Mouse (Mus musculus): Measurements from ENCODE around the gene Baiap2l1.
"Not testable (repeated sequence)": the region's sequence is repeated elsewhere in the genome, so short reads cannot be mapped to it uniquely, and the experiment has no call there.

Gene Baiap2l1

GRCm38 (mm10) chr5:144357881-144358591 is at the start of gene Baiap2l1:
Gene Baiap2l1, minus strand, starts transcription at chr5:144358112.
- ChIA-PET CTCF (interaction anchor here in 2 of 4 experiments (0.5 to 1.9 kb wide), 12 partner anchors 13 to 517 kb away, joined by 3 to 7 read pairs (median 4); partner anchors contain the start of gene Trrap (in 1 of the 2)), POLR2A (interaction anchor here in 3 of 4 experiments (0.6 to 5.1 kb wide), 48 partner anchors 8 to 736 kb away, joined by 3 to 25 read pairs (median 4); partner anchors contain the start of genes Nptx2 (in 3 of the 3), Trrap (in 2 of the 3), Cyth3 (in 1 of the 3) and Smurf1 (in 1 of the 3))

GRCm38 (mm10) chr5:144406256-144406655 is 48.3 kb upstream of the Baiap2l1 start:
- ChIA-PET POLR2A (interaction anchor here in 3 of 4 experiments (0.6 to 1.2 kb wide), 7 partner anchors 10 to 384 kb away, joined by 3 to 5 read pairs (median 3); no protein-coding TSS in a partner anchor), CTCF (interaction anchor here in 2 of 4 experiments (0.7 to 1.1 kb wide), 4 partner anchors 99 to 288 kb away, joined by 3 to 4 read pairs (median 3); no protein-coding TSS in a partner anchor)

- CTCF ChIA-PET, result no interaction called here
Measured at GRCm38 (mm10) chr5:144400821-144401220, 42.9 kb upstream of the Baiap2l1 start.

GRCm38 (mm10) chr5:144397566-144397965 is 39.7 kb upstream of the Baiap2l1 start:
- ChIA-PET POLR2A (interaction anchor here in 2 of 4 experiments (0.7 to 1.6 kb wide), 7 partner anchors 61 to 357 kb away, joined by 3 to 7 read pairs (median 4); partner anchors contain the start of gene Nptx2 (in 2 of the 2)), CTCF (interaction anchor here in 3 of 4 experiments (0.6 to 0.9 kb wide), 6 partner anchors 16 to 514 kb away, joined by 3 to 8 read pairs (median 4); no protein-coding TSS in a partner anchor)

More at GRCm38 (mm10) chr5:144400821-144401220, 42.9 kb upstream of the Baiap2l1 start:
- POLR2A ChIA-PET, result no interaction called here

- CTCF ChIA-PET, result interaction anchor here in 3 of 4 experiments (0.5 to 0.7 kb wide), 4 partner anchors 24 to 187 kb away, joined by 3 to 10 read pairs (median 3); no protein-coding TSS in a partner anchor
- POLR2A ChIA-PET, result interaction anchor here in 1 of 4 experiments (0.6 to 1.2 kb wide), 3 partner anchors 16 to 403 kb away, joined by 3 to 7 read pairs (median 4); no protein-coding TSS in a partner anchor
Measured at GRCm38 (mm10) chr5:144394142-144394541, 36.2 kb upstream of the Baiap2l1 start.

GRCm38 (mm10) chr5:144387851-144388250 is 29.9 kb upstream of the Baiap2l1 start:
- ChIA-PET CTCF (interaction anchor here in 3 of 4 experiments (0.6 to 1.4 kb wide), 4 partner anchors 30 to 347 kb away, joined by 3 to 5 read pairs (median 4); partner anchors contain the start of gene Baiap2l1 (in 1 of the 3)), POLR2A (interaction anchor here in 2 of 4 experiments (0.6 to 1.4 kb wide), 5 partner anchors 18 to 340 kb away, joined by 3 to 5 read pairs (median 4); partner anchors contain the start of gene Nptx2 (in 1 of the 2))

- CTCF ChIA-PET, result interaction anchor here in 2 of 4 experiments (1.2 to 2.5 kb wide), 4 partner anchors 80 to 350 kb away, joined by 4 to 8 read pairs (median 6); no protein-coding TSS in a partner anchor
- POLR2A ChIA-PET, result interaction anchor here in 1 of 4 experiments (0.6 to 0.7 kb wide), 2 partner anchors 25 to 1173 kb away, joined by 3 to 5 read pairs; no protein-coding TSS in a partner anchor
Measured at GRCm38 (mm10) chr5:144383936-144384335, 26.0 kb upstream of the Baiap2l1 start.

GRCm38 (mm10) chr5:144381782-144382181 is 23.9 kb upstream of the Baiap2l1 start:
- ChIA-PET POLR2A (interaction anchor here in 2 of 4 experiments (0.7 to 1.5 kb wide), 8 partner anchors 11 to 121 kb away, joined by 3 to 8 read pairs (median 3); no protein-coding TSS in a partner anchor), CTCF (interaction anchor here (0.5 to 2.1 kb wide), 24 partner anchors 11 to 1128 kb away, joined by 3 to 8 read pairs (median 4); partner anchors contain the start of gene Baiap2l1 (in 1 of the 4))

GRCm38 (mm10) chr5:144380689-144381088 is 22.8 kb upstream of the Baiap2l1 start:
- CTCF ChIA-PET, result interaction anchor here (0.6 to 2.0 kb wide), 11 partner anchors 10 to 1304 kb away, joined by 3 to 7 read pairs (median 4); partner anchors contain the start of gene Baiap2l1 (in 1 of the 4)
- POLR2A ChIA-PET, result interaction anchor here in 2 of 4 experiments (0.6 to 1.5 kb wide), 4 partner anchors 10 to 133 kb away, joined by 3 read pairs; no protein-coding TSS in a partner anchor

GRCm38 (mm10) chr5:144379431-144379830 is 21.5 kb upstream of the Baiap2l1 start:
- POLR2A ChIA-PET, result interaction anchor here in 1 of 4 experiments (1.1 kb wide), 1 partner anchor 119 kb away, joined by 3 read pairs; no protein-coding TSS in a partner anchor
- CTCF ChIA-PET, result interaction anchor here in 1 of 4 experiments (1.0 kb wide), 1 partner anchor 346 kb away, joined by 3 read pairs; no protein-coding TSS in a partner anchor

- ChIA-PET POLR2A (no interaction called here), CTCF (no interaction called here)
Measured at GRCm38 (mm10) chr5:144372885-144373284, 15.0 kb upstream of the Baiap2l1 start.

- ChIA-PET CTCF (interaction anchor here in 1 of 4 experiments (1.5 kb wide), 1 partner anchor 353 kb away, joined by 3 read pairs; no protein-coding TSS in a partner anchor), POLR2A (interaction anchor here in 3 of 4 experiments (2.3 to 4.3 kb wide), 3 partner anchors 13 to 14 kb away, joined by 7 to 25 read pairs (median 21); partner anchors contain the start of gene Baiap2l1 (in 3 of the 3))
Measured at GRCm38 (mm10) chr5:144372177-144372576, 14.3 kb upstream of the Baiap2l1 start.

GRCm38 (mm10) chr5:144370986-144371385 is 13.1 kb upstream of the Baiap2l1 start:
- POLR2A ChIA-PET, result interaction anchor here (0.5 to 4.3 kb wide), 22 partner anchors 10 to 1464 kb away, joined by 3 to 25 read pairs (median 4); partner anchors contain the start of genes Baiap2l1 (in 3 of the 4), Nptx2 (in 2 of the 4), Actb (in 1 of the 4) and Bud31 (in 1 of the 4)
- CTCF ChIA-PET, result interaction anchor here in 3 of 4 experiments (0.7 to 1.5 kb wide), 7 partner anchors 11 to 374 kb away, joined by 3 to 6 read pairs (median 3); partner anchors contain the start of gene Baiap2l1 (in 1 of the 3)

GRCm38 (mm10) chr5:144368661-144369205 is 10.8 kb upstream of the Baiap2l1 start:
- POLR2A ChIA-PET, result interaction anchor here in 2 of 4 experiments (4.0 to 4.3 kb wide), 2 partner anchors 10 kb away, joined by 21 to 25 read pairs; partner anchors contain the start of gene Baiap2l1 (in 2 of the 2)

GRCm38 (mm10) chr5:144366551-144366950 is 8.6 kb upstream of the Baiap2l1 start:
- POLR2A ChIA-PET, result interaction anchor here in 1 of 4 experiments (0.8 kb wide), 1 partner anchor 8 kb away, joined by 4 read pairs; the partner anchor contains the start of gene Baiap2l1
- CTCF ChIA-PET, result not testable (repeated sequence)

More at GRCm38 (mm10) chr5:144368661-144369205, 10.8 kb upstream of the Baiap2l1 start:
- CTCF ChIA-PET, result interaction anchor here in 2 of 4 experiments (0.6 kb wide), 2 partner anchors 13 to 111 kb away, joined by 3 to 6 read pairs; no protein-coding TSS in a partner anchor

- ChIA-PET CTCF (interaction anchor here in 2 of 4 experiments (0.6 to 0.7 kb wide), 3 partner anchors 10 to 132 kb away, joined by 3 to 8 read pairs (median 3); no protein-coding TSS in a partner anchor), POLR2A (interaction anchor here in 1 of 4 experiments (0.9 kb wide), 1 partner anchor 108 kb away, joined by 4 read pairs; no protein-coding TSS in a partner anchor)
Measured at GRCm38 (mm10) chr5:144364680-144365357, 6.9 kb upstream of the Baiap2l1 start.

Data from embryonic stem cell, embryonic (primary cell).